Mouse (Mus musculus): ENCODE data around the gene Zfp365.

DNA sequence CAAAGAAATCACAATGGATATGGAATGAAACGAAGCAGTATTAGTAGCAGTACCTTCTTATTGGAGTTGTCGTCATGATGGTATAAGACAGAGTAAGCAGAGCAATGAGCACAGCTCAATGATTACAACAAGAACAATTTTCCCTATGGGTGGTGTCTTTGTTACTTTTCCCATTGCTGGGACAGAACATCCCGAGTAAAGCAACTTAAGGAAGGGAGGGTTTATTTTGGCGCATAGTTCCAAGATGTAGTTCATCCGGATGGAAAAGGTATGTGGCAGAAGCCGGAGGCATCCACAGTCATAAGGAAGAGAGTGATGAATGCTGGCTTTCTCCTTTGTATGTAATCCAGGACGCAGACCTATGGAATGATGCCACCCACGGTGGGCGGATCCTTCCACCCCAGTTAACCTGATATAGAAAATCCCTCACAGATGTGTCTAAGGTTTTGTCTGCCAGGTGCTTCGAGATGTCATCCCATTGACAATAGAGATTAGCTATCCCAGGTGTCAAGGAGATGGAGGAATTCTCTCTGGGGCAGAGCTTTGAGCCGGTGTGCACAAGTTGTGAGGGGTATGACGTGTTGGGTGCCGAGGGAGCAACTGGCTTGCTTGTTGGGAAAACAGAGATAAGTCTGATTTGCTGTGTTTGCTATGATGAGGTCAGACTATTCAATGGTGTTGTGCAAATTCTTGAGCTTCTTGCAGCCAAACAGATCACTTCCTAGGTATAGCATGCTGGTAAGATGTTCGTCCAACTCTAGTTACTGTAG is 55.5 kb downstream of the Zfp365 start:
- TF ChIP-seq POLR2A (IDR thresholded peaks at IDR 0.05; ENCODE audit: insufficient read depth, low read length) (no peak), CTCF (IDR thresholded peaks at IDR 0.05; ENCODE audit: low read depth, low read length) (no peak), EP300 (IDR thresholded peaks at IDR 0.05; ENCODE audit: insufficient read depth, low read depth, low read length) (no peak)

Measured in ES-Bruce4 (cell line).